Mouse (Mus musculus) left cerebral cortex, postnatal 25 days (tissue): ENCODE results near the gene Ugcg. TPM values are rescaled to one million over a fixed set of nuclear protein-coding genes. Genes with fewer than 3 reads are reported as not detected.
A peak's percentile ranks its signal among the peaks of the same experiment; 100 is the strongest.

ENCODE experiments used
- DNase-seq, 2 experiments: peaks; one replicate each; pipeline ENCODE4 v3.0.0; 2022; ENCODE audit warnings: low spot score in 2 of 2, mixed read lengths in 1 of 2
- intact Hi-C: fragments of 180-260 bp; cut with DNase I; formaldehyde crosslinking; loops from one replicate; pipeline ENCODE4 v1.15.1; 2025
- total RNA-seq, 2 experiments: library from RNA; stranded (reverse); gene quantifications; 2 replicates each; pipeline ENCODE4 v1.2.3; 2021

Gene Ugcg
- total RNA-seq, 2 experiments from 2014 or later = 90.6 to 90.9 TPM

DNA sequence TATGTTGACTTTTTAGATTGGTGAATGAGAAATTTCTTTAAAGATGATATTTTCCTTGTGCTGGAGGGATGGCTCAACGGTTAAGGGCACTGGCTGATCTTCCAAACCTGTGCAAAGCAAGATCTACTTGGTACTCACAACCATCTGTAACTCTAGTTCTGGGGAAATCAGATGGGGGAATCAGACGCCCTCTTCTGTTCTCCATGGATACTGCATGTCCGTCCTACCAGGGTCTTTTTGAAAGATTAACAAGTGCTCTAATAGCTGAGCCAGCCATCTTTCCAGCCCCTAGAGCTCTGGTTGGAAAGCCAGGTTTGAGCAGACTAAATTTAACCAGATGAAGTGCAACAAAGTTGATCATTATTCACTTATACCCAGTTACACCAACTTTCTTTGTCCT, 1.8 kb upstream of the Ugcg start:
- intact Hi-C loops = loop anchor here (1.0 to 5.0 kb wide), 2 partner anchors 91 to 150 kb away; no protein-coding TSS in a partner anchor

DNA sequence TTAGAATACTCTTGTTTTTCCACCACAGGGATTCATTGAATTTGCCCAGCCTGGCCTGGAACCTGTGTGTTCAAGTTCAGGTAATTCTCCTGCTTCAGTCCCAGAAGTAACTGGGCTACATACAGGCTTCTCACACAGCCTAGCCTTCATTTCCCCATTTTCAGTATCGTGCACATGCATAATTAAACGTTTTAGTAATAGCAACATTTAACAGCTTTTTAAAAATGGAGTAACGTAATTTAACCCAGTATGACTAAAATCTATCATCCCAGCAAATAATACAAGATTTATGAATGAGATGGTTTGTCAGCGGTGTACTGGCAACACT, 619 bp upstream of the Ugcg start:
- DNase-seq = no peak
- intact Hi-C loops = loop anchor here (2.0 to 5.0 kb wide), 2 partner anchors 149 to 360 kb away; partner anchors contain the start of gene Ptbp3

More for the DNA sequence above, 1.8 kb upstream of the Ugcg start:
- peak in 1 of 2 experiments; percentile 38 for DNase-seq

DNA sequence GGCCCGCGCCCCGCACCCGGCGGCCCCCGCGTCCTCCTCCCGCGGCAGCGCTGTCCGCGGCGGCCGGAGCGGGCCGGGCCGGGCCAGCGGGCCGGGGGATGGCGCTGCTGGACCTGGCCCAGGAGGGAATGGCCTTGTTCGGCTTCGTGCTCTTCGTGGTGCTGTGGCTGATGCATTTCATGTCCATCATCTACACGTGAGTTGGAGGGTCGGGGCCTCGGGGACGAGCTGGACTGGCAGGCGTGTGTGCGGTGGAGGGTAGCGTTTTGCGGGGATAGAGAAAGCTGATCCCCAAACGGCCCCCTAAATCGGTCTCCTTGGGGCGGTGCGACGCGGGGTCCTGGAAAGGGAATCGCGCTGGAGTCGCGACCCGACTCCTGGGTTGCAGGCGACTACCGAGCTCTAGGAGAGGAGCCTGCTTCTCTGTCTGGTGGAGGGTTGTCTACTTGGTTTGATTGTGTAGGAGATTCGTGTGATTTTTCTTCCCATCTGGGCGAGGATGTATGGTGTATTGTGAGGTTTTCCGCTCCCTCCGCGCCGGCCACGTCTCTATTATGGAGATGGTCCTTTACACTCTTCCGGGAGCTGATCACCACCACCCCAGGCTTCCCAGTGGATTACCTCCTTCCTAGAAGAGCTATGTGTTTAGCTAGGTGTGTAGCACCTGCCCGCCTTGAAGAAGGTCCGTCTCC, 635 bp downstream of the Ugcg start:
- peak; percentile 46 to 59 for DNase-seq
- intact Hi-C loops = loop anchor here (2.0 to 5.0 kb wide), 2 partner anchors 148 to 359 kb away; partner anchors contain the start of gene Ptbp3

DNA sequence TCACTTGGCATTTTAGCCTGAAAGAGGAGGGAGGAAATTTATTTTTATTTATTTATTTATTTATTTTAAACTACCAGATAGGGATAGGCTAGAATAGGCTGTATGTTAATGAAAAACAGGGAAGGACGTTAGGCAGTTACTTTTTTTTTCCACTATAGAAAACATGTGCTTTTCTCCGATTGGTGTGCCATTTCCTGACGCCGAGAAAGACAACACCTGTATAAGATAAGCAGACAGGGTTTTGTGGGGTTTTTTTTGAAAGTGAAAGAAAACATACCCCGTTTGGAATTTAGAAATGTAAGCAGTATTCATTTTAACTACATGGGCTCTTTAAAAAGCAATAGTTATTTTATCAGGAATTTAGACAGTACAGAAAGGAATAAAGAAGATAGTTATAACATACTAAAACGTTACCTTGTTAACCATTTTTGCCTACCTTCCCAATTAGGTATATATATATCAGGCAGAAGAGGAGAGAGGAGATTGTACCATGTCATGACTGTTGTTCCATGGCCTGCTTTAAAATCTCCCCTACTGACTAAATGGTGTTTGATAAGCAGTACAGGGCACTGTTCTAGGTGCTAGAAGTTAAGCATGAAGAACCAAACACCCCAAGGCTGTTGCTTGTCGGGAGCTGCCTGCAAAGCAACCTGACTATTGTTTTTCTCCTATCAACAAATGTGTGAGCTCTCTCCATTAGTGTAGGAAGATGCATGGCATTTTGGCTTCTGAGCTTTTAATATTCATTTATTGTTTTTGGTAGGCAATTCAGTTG, 1.8 kb downstream of the Ugcg start:
- intact Hi-C loops = no loop called here
- no peak for DNase-seq

DNA sequence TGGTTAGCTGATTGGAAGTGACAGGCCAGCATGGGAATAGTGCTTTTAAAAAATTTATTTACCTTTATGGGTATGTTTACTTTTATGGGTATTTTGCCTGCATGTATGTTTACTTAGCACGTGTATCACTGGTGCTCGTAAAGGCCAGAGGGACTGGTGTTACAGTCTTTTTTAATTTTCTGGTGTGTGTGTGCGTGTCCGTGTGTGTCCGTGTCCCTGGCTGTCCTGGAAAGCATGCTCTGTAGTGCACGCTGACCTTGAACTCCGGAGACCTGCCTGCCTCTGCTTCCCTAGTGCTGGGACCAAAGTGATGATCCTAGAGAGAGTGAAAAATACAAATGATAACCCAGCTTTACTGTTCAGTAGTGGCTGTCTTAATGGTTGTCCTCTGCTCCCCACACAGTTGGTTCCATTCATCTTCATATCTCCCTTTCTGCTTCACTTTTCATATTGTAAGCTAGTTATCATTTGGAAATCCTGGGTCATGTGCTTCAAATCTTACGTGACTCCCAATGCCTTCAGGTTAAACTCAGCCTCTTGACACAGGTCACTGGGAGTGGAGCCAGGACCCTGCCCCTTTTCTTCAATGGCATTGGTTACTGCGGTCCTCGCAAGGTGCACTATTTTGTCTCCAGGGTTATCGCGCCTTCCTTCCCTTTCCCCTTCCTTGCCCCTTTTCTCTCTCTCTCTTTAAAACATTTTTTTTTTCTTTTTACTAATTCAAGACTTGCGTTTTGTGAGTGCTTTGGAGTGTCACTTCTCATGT, 5.9 kb downstream of the Ugcg start:
- no peak for DNase-seq
- intact Hi-C loops = no loop called here

DNA sequence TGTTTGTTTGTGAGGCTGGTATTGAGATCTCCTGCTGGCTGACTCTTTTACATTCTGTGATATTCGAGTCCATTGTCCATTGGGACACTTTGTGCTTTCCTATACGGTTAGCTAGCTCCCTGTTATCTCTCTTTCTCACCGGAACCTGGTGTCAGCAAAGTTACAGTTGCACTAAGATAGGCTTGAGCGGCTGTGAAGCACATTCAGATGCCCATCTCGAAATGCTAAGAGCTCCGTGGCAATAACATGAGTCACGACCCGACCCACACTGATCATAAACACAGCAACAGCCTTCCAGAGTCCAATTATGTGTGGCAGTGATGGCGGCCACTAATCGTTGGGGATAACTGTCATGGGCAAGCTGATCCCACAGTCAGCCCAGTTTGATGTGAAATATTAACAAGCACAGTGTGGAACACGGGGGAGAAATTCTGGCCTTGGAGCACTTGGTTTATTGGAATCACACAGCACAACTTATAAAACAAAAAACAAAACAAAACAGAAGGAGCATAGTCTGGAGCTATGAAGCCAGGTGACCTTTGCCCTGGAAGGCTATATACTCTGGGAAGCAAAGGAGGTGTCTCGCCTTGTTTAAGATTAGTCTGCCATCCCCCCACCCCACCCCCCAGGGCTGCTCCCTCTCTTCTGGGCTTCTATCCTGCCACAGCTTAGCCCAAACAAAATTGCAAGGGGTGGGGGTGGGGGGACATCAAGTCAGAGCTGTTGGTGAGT, 7.5 kb downstream of the Ugcg start:
- intact Hi-C loops = no loop called here
- DNase-seq = no peak

DNA sequence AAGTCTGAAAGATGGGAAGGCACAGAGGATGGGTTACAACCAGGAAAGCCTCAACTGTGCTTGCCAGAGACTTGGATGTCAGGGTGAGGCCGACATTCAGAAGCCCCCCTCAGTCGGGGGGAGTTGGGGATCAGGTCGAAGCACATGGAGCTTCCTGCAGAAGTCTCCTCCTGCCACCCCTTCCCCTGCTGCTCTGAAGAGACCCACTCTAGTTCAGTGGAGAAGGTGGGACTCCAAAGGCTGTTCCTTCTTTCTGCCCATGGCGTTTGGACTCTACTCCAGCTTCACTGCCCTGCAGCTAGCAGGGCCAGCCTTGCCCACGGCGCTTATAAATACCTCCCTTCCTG, 8.0 kb downstream of the Ugcg start:
- no peak for DNase-seq
- intact Hi-C loops = no loop called here

DNA sequence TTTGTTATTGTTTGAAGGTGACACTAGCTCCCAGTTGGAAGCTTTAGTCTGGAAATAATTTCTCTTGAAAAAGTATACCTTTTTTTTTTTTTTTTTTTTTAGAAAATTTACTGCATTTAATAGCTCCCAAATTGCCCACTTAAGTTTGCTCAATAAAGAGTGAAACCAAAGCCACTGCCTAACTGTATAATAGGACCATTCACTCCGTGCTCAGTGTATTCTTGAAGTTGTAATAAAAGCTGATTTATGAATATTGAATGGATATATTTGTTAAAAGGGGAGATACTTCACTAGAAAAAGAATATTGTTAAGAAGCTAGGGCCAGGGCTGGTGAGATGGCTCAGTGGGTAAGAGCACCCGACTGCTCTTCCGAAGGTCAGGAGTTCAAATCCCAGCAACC, 8.4 kb downstream of the Ugcg start:
- intact Hi-C loops = no loop called here
- no peak for DNase-seq

DNA sequence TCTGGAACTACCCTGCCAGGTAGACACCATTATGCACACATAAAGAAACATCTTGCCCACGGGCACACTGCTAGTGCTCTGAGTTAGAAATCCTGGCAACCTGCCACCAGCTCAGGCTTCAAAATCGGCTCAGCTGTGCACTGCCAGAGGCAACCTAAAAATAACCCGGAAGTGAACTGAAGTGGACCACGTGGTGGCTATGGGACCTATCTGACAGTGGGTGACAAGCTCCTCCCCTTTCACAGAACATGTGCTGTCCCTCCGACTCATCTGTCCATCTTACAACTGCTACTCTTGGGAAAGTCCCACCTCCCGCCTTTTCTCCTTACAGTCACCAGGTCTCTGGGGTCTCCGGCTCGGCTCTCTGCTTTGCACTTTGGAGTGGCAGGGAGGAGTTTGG, 10.3 kb downstream of the Ugcg start:
- intact Hi-C loops = no loop called here
- DNase-seq = peak; percentile 47 to 63

DNA sequence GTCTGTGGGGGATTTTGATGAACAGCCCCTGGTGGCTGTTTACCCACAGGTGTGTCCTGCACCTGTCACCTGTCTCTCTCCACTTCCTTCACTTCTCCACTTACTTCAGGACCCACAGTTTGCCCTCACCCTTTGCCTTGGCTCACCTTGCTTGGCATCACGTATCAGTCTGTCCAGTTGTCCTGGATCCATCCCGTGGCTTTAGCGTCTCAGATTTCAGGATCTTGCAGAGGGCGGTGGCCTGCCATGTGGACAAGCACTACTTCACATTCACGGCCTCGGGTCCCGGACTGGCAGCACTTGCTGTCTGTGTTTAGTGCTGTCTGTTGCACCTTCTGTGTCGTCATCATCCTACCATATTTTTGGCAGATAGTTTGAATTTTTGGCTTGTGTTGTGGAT, 10.7 kb downstream of the Ugcg start:
- no peak for DNase-seq
- intact Hi-C loops = no loop called here

DNA sequence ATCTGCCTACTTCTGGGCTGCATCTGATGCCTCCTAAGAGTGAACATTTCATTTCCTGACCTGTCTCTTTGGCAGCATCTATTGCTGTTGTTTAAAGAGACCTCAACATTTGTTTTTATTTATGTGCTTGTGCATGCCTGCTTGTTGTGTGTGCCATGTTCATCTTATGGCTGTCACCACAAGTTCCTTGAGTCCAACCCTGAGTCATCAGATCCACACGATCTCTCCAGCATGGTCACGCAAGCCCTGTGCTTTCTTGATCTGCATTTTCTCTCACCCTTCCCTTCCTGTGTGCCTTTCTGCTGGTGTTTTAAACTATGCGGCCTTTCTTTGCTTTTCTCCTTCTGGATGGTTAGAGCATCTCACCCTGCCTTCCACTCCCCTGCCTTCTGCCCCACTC, 11.6 kb downstream of the Ugcg start:
- intact Hi-C loops = no loop called here

DNA sequence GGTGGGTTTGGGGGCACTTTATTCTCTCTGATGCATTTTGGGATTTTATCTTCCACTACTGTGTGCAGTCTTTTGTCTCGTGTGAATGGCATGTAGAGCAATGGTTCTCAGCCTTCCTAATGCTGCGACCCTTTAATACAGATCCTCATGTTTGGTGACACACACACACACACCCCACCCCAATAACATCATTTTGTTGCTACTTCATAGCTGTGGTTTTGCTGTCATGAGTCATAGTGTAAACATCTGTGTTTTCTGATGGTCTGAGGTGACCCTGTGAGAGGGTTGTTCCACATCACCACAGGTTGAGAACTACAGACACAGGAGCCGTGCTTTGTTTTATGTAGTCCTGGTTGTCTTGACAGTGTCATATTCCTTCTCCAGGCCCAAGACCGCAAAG, 15.6 kb downstream of the Ugcg start:
- DNase-seq = no peak
- intact Hi-C loops = no loop called here

More for the DNA sequence above, 11.6 kb downstream of the Ugcg start:
- DNase-seq = no peak

DNA sequence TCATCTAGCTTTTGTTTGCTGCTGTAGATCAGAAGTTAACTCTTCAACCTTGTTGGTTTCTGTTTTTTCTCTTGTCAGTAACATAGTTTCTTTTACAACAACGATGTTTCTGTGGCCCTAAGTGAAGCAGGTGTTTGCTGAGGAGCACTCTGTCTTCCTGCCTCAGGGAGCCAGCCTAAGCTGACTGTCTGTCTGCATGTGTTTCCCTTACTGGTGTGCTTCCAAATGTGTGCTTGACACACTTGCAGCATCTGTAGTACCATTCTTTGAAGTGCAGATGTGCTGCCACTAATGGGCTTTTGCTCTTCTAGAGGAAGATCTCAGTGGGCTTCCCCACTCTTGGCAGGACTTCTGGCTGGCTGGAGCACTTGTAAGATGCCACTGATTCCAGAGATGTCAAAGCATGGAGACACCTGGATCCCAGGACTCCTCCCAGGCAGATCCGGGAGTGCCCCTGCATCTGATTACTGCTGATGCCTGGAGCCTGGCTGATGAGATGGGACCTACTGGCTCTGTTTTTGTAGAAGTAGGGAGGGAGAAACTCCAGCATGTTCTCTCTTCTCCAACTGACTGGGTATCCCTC, 16.8 kb downstream of the Ugcg start:
- intact Hi-C loops = no loop called here
- no peak for DNase-seq

DNA sequence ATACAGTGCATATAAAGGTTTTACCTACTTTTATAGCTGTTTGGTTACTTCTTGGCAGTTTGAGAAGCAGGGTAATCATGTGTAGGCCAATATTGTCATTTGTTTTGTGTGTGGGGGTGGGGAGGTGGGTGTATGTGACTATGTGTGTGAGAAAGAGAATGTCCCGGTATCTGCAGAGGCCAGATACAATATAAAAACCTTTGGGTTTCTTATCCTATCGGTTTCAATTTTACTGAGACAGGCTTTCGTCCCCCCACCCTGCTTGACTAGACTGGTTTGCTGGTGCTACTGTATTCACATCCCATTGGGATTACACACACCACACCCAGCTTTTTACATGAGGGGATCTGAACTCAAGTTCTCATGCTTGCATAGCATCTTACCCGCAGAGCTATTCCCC, 17.5 kb downstream of the Ugcg start:
- DNase-seq = no peak
- intact Hi-C loops = no loop called here

DNA sequence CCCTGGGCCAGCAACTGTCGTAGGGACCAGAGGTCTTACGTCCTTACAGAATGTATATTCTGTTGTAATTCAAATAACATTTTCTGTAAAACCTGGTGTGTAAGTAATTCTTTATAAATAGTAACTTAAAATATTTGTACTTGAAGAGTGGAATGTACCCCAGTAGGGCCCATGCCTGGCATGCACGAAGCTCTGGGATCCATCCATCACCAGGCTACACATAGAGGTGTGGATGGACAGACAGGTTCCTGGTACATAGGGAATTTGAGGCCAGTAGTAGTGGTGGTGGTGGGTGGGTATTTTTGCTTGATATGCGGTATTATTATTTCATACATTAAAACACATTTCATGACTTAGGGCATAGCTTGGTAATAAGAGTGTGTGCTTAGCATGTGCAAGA, 19.6 kb downstream of the Ugcg start:
- DNase-seq = no peak
- intact Hi-C loops = no loop called here

DNA sequence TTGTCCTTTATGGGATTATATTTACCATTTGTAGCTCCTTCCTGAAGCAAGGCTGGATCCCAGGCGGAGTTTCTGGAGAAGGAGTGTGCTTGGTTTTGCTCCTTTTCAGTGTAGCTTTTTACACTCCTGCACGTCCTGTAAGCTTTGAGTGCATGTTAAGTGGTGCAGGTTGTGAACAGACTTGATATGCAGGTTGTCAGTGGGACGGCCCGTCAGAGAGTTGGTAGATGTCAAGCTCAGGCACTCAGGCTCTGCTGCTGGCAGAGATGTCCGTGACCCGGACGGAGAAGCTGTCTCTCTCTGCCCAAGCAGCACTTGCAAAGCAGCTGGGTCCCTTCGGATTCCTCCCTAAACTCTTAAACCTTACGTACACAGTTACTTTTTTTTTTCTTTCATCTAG, 22.1 kb downstream of the Ugcg start:
- DNase-seq = no peak
- intact Hi-C loops = no loop called here

DNA sequence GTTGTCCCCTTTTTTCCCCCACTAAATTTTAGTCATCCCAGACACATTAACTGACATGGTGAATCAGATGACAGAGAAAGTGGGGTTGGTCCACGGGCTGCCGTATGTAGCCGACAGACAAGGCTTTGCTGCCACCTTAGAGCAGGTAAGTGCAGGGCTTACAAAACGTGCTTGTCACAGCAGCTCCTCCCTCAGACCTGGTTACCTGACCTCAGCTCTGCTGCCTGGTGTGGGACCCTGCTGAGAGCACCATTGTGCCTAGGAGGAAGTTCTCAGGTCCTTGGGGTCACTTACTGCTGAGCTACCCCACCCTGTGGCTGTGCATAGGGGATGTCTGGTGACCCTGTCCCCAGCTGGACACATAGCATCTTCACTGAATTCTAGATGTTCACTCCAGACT, 24.8 kb downstream of the Ugcg start:
- intact Hi-C loops = no loop called here
- no peak for DNase-seq

DNA sequence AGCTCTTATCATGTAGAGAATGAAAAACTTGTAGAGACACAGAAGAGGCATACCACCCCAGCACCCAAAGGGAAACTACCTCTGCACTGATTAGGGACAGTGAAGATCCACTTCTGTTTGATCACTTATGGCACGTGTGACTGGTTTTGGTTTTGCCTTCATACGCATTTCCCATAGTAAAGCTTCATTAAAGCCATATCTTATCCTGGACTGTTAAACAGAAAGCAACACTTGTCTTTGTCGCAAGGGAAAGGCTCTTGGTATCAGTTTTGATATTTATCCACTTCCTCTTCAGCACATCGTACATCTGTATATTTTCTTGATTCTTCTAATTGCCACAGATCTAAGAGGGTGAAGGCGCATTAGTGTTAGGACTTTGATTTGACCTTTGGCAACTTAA, 25.6 kb downstream of the Ugcg start:
- DNase-seq = no peak
- intact Hi-C loops = no loop called here

DNA sequence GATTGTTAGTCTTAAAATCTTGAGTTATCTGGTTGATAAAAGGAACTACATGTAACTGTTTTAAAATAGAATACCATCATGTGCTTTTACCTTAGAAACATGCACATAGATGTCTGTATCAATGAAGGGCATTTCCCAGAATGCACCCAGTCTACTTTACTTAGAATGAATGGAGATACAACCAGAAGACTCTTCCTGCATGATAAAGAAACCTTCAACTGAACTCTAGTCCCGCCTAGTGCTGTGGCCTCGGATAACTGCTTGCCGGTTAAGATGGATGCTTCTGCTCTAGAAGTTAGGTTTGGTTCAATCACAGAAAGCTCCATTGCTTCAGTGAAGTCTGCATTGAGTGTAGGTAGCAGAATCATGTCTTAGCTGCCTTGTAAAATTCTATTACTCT, 26.5 kb downstream of the Ugcg start:
- intact Hi-C loops = no loop called here
- no peak for DNase-seq

DNA sequence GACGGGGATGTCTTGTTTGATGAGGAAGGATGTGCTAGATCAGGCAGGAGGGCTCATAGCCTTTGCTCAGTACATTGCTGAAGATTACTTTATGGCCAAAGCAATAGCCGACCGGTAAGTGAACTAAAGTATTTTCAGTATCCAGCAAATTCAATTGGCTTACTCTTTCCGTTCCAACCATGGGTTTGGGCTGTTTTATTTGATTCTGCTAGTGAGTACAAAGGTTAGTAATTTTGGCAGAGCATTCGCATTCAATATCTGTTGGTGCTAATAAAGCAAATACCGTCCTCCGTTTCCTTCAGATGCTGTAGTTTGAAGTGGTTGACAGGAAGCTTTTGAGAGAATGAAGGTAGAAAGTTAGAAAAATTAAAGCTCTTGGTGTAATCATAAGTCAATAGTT, 28.0 kb downstream of the Ugcg start:
- intact Hi-C loops = no loop called here
- no peak for DNase-seq
